Mouse (Mus musculus) midbrain, embryonic 12.5 days (tissue): ENCODE results near the gene Myo18a. TPM values are rescaled to one million over a fixed set of nuclear protein-coding genes. Genes with fewer than 3 reads are reported as not detected.

ENCODE experiments used
- ATAC-seq: fragments of 200-750 bp; cut with Nextera tagmentation; 2 replicates; pipeline ENCODE4 v1.8.0; 2017; ENCODE audit warnings: low read depth, moderate TSS enrichment, moderate library complexity; ENCODE audit not compliant: low FRiP score
- H3K27ac ChIP-seq: fragments of 300-500 bp; sonication (generic); replicated peaks from 2 replicates; pipeline ENCODE4 v1.5.1; 2016; ENCODE audit warnings: mild to moderate bottlenecking
- H3K27me3 ChIP-seq: fragments of 300-500 bp; sonication (generic); 2 replicates; pipeline ENCODE4 v1.6.1; 2016; ENCODE audit warnings: mild to moderate bottlenecking
- H3K36me3 ChIP-seq: fragments of 300-500 bp; sonication (generic); 2 replicates; pipeline ENCODE4 v1.6.1; 2016
- H3K4me1 ChIP-seq: fragments of 300-500 bp; sonication (generic); 2 replicates; pipeline ENCODE4 v1.6.1; 2016
- H3K4me2 ChIP-seq: fragments of 300-500 bp; sonication (generic); replicated peaks from 2 replicates; pipeline ENCODE4 v1.6.1; 2016; ENCODE audit warnings: mild to moderate bottlenecking, moderate library complexity
- H3K4me3 ChIP-seq: fragments of 300-500 bp; sonication (generic); 2 replicates; pipeline ENCODE4 v1.5.1; 2016; ENCODE audit warnings: mild to moderate bottlenecking
- H3K9ac ChIP-seq: fragments of 300-500 bp; sonication (generic); replicated peaks from 2 replicates; pipeline ENCODE4 v1.6.1; 2016; ENCODE audit warnings: mild to moderate bottlenecking, moderate library complexity
- H3K9me3 ChIP-seq: fragments of 300-500 bp; sonication (generic); 2 replicates; pipeline ENCODE4 v1.6.1; 2016; ENCODE audit warnings: mild to moderate bottlenecking
- WGBS: fragments of 180-500 bp; shearing (Covaris S2); methylation state at CpG from one replicate; pipeline ENCODE4 v1.1.7; 2016; 5-methylcytosine and 5-hydroxymethylcytosine counted together
- polyA plus RNA-seq: library from polyadenylated mRNA; unstranded; fragments of >200 nt; fragmentation: Nextera tagmentation; extraction: Ambion mirVana; gene quantifications from 2 replicates; pipeline ENCODE4 v1.2.1, GENCODE M21; 2016

Myo18a gene
- polyA plus RNA-seq, 1 experiment from 2014 or later, result 61.0 TPM

GRCm38 (mm10) chr11:77806218-77806617, 43.2 kb downstream of the Myo18a start:
- Histone ChIP-seq H3K9me3 (no peaks in the 10 kb centered on the region), H3K27ac (no peak overlapping the region), H3K36me3 (no peaks in the 10 kb centered on the region), H3K27me3 (no peaks in the 10 kb centered on the region), H3K9ac (no peak overlapping the region), H3K4me1 (peaks cover 30% of the 10 kb centered on the region), H3K4me3 (no peak overlapping the region), H3K4me2 (no peak overlapping the region)
- WGBS, result 29% methylated on average over 2 of the region's 2 CpGs
- no peak for ATAC-seq

GRCm38 (mm10) chr11:77806855-77807254, 43.8 kb downstream of the Myo18a start:
- H3K36me3 ChIP-seq, result 0 out of 2 replicates have a peak, but pooled peaks cover under 1% of the 10 kb centered on the region
- ATAC-seq, result no peak
- no peaks in the 10 kb centered on the region for H3K9me3 ChIP-seq
- peaks cover 28% of the 10 kb centered on the region for H3K4me1 ChIP-seq
- H3K27ac ChIP-seq, result no peak overlapping the region
- H3K9ac ChIP-seq, result no peak overlapping the region
- H3K27me3 ChIP-seq, result no peaks in the 10 kb centered on the region
- H3K4me3 ChIP-seq, result no peak overlapping the region
- 82% methylated on average over 6 of the region's 6 CpGs for WGBS
- no peak overlapping the region for H3K4me2 ChIP-seq

GRCm38 (mm10) chr11:77808051-77808465, 45.0 kb downstream of the Myo18a start:
- ATAC-seq, result 0 out of 2 replicates have a peak, but pooled peaks have one; percentile 44
- H3K4me1 ChIP-seq, result peaks cover 28% of the 10 kb centered on the region
- no peaks in the 10 kb centered on the region for H3K27me3 ChIP-seq
- peak overlapping the region; percentile 43 for H3K27ac ChIP-seq
- no peaks in the 10 kb centered on the region for H3K9me3 ChIP-seq
- H3K36me3 ChIP-seq, result peaks cover 9% of the 10 kb centered on the region; the same call in 1 of the 2 replicates
- no peak overlapping the region for H3K4me3 ChIP-seq
- WGBS, result 6% methylated on average over 5 of the region's 5 CpGs
- H3K9ac ChIP-seq, result 0 out of 2 replicates have a peak overlapping the region, but pooled peaks have one; percentile 26
- 0 out of 2 replicates have a peak overlapping the region, but pooled peaks have one; percentile 1 for H3K4me2 ChIP-seq

- WGBS, result 65% methylated on average over 4 of the region's 4 CpGs
- Histone ChIP-seq H3K4me2 (no peak overlapping the region), H3K27ac (no peak overlapping the region), H3K4me3 (no peak overlapping the region), H3K9me3 (no peaks in the 10 kb centered on the region), H3K4me1 (peaks cover 28% of the 10 kb centered on the region), H3K9ac (no peak overlapping the region), H3K36me3 (peaks cover 9% of the 10 kb centered on the region; the same call in 1 of the 2 replicates), H3K27me3 (no peaks in the 10 kb centered on the region)
- ATAC-seq, result no peak
These were observed 46.2 kb downstream of the Myo18a start for GRCm38 (mm10) chr11:77809215-77809614.

DNA sequence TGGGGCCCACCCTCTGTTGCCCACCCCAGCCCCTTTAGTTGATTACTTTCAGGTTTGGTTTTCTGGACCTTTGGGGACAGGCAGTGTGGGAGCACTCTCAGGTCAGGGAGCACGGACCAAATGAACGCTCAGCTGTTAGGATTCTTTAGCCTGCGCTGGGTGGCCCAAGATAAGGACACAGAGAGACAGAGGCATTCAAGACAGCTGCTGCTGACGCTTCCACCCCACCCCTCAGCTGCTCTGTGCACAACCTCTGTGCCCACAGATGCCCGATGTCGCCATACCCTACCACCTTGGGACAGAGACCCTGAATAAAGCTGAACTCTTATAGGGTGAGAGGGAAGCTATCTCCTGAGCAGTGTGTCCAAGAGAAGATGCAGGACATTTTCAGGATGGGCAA, 47.0 kb downstream of the Myo18a start:
- no peak overlapping the region for H3K4me3 ChIP-seq
- no peak for ATAC-seq
- H3K4me2 ChIP-seq, result no peak overlapping the region
- 89% methylated on average over 6 of the region's 6 CpGs for WGBS
- no peaks in the 10 kb centered on the region for H3K9me3 ChIP-seq
- peaks cover 9% of the 10 kb centered on the region; the same call in 1 of the 2 replicates for H3K36me3 ChIP-seq
- peaks cover 28% of the 10 kb centered on the region for H3K4me1 ChIP-seq
- no peak overlapping the region for H3K27ac ChIP-seq
- no peaks in the 10 kb centered on the region for H3K27me3 ChIP-seq
- H3K9ac ChIP-seq, result no peak overlapping the region

DNA sequence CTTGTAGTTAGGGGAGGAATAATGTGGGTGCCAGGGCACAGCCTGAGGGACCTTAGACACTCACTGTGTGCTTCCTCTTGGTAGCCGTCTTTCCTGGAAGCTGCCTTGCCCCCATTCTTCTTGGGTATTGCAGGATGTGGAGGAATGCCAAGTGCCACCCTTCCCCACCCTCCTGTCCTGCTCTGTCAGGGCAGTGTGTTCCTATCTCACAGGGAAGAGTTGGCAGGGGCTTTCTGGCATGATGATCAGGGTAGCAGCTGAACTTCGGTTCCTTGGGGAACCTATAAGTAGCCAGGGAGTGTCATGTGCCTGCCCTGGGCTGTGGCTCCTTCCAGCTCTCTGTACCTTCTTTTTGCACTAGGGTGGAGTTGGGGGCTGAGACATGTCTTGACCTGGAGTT, 50.9 kb downstream of the Myo18a start:
- no peak for ATAC-seq
- Histone ChIP-seq H3K4me2 (no peak overlapping the region), H3K4me3 (no peak overlapping the region), H3K4me1 (no peaks in the 10 kb centered on the region), H3K36me3 (peaks cover 24% of the 10 kb centered on the region), H3K27ac (no peak overlapping the region), H3K9ac (no peak overlapping the region), H3K27me3 (no peaks in the 10 kb centered on the region), H3K9me3 (no peaks in the 10 kb centered on the region)
- WGBS, result 93% methylated on average over 2 of the region's 2 CpGs

GRCm38 (mm10) chr11:77816003-77816402, 53.0 kb downstream of the Myo18a start:
- 0 out of 2 replicates have a peak, but pooled peaks have one; percentile 60 for ATAC-seq

DNA sequence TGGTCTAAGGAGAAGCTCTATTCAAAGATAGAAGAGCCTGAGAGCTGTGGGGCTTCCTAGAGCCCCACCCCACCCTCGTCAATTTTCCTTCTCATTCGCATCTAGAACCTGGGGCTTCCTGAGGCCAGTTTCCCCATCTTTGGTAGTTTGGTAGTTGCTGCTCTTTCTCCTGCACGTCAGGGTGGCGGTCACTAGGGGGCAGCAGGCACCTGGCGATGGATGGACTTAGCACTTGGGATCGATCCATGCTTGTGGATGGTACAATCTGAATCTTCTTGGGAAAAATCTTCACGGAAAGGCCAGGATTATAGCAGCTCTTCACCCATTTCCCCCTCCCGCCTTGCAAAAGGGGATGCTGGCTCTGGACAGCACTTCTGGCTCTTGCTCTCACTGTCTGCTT, 58.6 kb downstream of the Myo18a start:
- Histone ChIP-seq H3K27me3 (peaks cover 23% of the 10 kb centered on the region), H3K36me3 (peaks cover 60% of the 10 kb centered on the region), H3K4me3 (no peak overlapping the region), H3K9ac (no peak overlapping the region), H3K9me3 (no peaks in the 10 kb centered on the region), H3K4me1 (peaks cover 10% of the 10 kb centered on the region), H3K27ac (no peak overlapping the region; the same call in 1 of the 2 replicates), H3K4me2 (no peak overlapping the region)
- ATAC-seq, result no peak
- WGBS, result 15% methylated on average over 8 of the region's 8 CpGs

More at GRCm38 (mm10) chr11:77816003-77816402, 53.0 kb downstream of the Myo18a start:
- no peaks in the 10 kb centered on the region for H3K4me1 ChIP-seq
- H3K27me3 ChIP-seq, result no peaks in the 10 kb centered on the region
- H3K9me3 ChIP-seq, result no peaks in the 10 kb centered on the region
- no peak overlapping the region for H3K4me3 ChIP-seq
- H3K27ac ChIP-seq, result no peak overlapping the region
- WGBS, result 20% methylated on average over 3 of the region's 3 CpGs
- peaks cover 41% of the 10 kb centered on the region for H3K36me3 ChIP-seq
- no peak overlapping the region for H3K9ac ChIP-seq
- H3K4me2 ChIP-seq, result no peak overlapping the region

- no peak for ATAC-seq
- 19% methylated on average over 7 of the region's 7 CpGs for WGBS
- Histone ChIP-seq H3K9me3 (no peaks in the 10 kb centered on the region), H3K36me3 (peaks cover 60% of the 10 kb centered on the region), H3K27me3 (peaks cover 29% of the 10 kb centered on the region), H3K27ac (no peak overlapping the region), H3K4me2 (no peak overlapping the region), H3K9ac (no peak overlapping the region), H3K4me1 (peaks cover 20% of the 10 kb centered on the region), H3K4me3 (no peak overlapping the region)
These were observed 59.7 kb downstream of the Myo18a start for GRCm38 (mm10) chr11:77822781-77823180.

DNA sequence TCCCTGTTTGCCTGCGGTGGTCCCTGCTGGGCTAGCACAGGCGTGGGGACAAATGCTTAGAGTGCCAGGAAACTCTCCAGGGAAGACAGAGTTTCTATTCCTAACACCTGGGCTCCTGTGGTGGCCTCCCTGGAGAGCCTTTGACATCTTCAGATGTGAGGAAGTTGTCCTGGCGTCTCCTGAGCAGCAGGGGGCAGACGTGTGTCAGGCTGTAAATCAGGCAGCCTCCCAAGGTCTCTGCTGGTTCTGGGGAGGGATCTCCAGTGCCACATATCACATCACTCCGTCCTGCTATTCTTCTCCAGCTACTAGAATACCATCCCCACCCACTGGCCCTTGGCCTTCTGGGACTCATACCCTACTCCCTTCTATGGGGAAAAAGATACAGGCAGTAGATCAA, 62.8 kb downstream of the Myo18a start:
- H3K27me3 ChIP-seq, result peaks cover 31% of the 10 kb centered on the region
- no peak overlapping the region for H3K27ac ChIP-seq
- no peaks in the 10 kb centered on the region for H3K9me3 ChIP-seq
- H3K9ac ChIP-seq, result no peak overlapping the region
- no peak for ATAC-seq
- H3K4me3 ChIP-seq, result no peak overlapping the region
- H3K4me2 ChIP-seq, result no peak overlapping the region
- H3K4me1 ChIP-seq, result peaks cover 36% of the 10 kb centered on the region
- H3K36me3 ChIP-seq, result peaks cover 61% of the 10 kb centered on the region
- WGBS, result 5% methylated on average over 5 of the region's 5 CpGs

- H3K9me3 ChIP-seq, result no peaks in the 10 kb centered on the region
- H3K27me3 ChIP-seq, result peaks cover 31% of the 10 kb centered on the region
- H3K27ac ChIP-seq, result no peak overlapping the region
- peaks cover 40% of the 10 kb centered on the region for H3K4me1 ChIP-seq
- H3K4me3 ChIP-seq, result no peak overlapping the region
- peaks cover 62% of the 10 kb centered on the region for H3K36me3 ChIP-seq
- no peak overlapping the region for H3K4me2 ChIP-seq
- no peak overlapping the region for H3K9ac ChIP-seq
- ATAC-seq, result no peak
- 48% methylated on average over 3 of the region's 3 CpGs for WGBS
These were observed 63.3 kb downstream of the Myo18a start for GRCm38 (mm10) chr11:77826311-77826710.

DNA sequence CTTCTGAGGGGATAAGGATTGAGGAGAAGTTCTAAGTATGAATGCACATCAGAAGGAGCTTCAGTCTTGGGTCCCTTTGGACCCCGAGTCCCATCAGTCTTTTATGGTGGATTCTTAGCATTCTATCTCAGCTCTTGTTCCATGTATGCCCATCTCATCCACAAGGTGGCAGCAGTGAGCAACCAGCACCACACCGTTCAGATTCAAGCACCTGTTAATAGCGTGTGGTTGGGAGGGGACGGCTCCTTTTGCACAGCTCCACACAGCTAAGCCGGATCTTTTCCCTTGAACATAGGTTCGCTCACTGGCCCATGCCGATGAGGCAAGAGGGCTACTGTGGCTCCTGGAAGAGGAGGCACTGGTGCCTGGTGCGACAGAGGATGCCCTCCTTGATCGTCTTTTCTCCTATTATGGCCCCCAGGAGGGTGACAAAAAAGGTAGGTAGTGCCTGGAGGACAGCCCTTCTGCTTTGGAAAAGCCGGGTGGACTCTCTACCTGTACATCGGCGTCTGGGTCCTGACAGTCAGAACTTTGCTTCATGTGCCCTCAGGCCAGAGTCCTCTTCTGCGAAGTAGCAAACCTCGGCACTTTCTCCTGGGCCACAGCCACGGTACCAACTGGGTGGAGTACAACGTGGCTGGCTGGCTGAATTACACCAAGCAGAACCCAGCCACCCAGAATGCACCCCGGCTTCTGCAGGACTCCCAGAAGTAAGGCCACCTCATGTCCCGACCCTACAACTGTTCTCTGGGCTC, 64.4 kb downstream of the Myo18a start:
- H3K27ac ChIP-seq, result no peak overlapping the region
- H3K9me3 ChIP-seq, result no peaks in the 10 kb centered on the region
- no peak overlapping the region for H3K9ac ChIP-seq
- peaks cover 40% of the 10 kb centered on the region for H3K4me1 ChIP-seq
- no peak overlapping the region for H3K4me3 ChIP-seq
- peaks cover 31% of the 10 kb centered on the region for H3K27me3 ChIP-seq
- WGBS, result 55% methylated on average over 18 of the region's 18 CpGs
- peaks cover 68% of the 10 kb centered on the region for H3K36me3 ChIP-seq
- H3K4me2 ChIP-seq, result no peak overlapping the region
- peak; percentile 45; the same call in 1 of the 2 replicates for ATAC-seq
